Mouse (Mus musculus): ENCODE data around the gene Hist1h4h.

Gene Hist1h4h

DNA sequence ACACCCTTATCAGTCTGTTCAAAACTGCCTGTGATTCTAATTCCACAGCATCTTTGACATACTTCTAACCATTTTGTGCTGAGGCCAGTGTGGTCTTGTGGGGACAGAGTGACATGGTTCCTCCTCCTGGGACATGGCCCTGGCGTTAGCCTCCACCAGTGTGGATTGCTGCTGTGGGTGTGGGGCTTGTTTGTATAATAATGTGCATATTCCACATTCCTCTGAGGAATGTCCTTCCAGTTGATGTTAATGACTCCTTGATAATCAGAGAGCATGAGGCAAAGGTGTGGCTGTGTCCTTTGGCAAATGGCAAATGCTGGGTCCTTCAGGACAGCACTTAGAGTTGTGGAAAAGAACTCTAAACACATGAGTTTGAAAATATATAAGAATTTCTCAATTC is 17.3 kb upstream of the Hist1h4h start:
- DNase-seq, result no peak

DNA sequence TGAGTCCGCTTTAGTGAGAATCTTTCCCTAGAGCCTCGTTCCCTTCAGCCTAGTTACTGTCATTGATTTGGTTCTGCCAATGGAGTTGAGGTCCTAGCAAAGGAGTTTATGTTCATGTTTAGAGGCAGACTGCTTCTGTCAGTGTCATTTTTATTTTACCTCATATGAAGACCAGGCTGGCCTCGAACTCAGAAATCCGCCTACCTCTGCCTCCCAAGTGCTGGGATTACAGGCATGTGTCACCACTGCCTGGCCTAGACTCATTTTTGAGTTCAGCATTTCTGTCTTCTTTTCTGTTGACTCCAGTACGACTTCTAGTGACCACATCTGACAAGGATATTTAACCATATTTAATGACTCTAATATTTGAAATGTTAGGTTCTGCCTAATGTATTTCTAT is 15.6 kb upstream of the Hist1h4h start:
- no peak for DNase-seq

DNA sequence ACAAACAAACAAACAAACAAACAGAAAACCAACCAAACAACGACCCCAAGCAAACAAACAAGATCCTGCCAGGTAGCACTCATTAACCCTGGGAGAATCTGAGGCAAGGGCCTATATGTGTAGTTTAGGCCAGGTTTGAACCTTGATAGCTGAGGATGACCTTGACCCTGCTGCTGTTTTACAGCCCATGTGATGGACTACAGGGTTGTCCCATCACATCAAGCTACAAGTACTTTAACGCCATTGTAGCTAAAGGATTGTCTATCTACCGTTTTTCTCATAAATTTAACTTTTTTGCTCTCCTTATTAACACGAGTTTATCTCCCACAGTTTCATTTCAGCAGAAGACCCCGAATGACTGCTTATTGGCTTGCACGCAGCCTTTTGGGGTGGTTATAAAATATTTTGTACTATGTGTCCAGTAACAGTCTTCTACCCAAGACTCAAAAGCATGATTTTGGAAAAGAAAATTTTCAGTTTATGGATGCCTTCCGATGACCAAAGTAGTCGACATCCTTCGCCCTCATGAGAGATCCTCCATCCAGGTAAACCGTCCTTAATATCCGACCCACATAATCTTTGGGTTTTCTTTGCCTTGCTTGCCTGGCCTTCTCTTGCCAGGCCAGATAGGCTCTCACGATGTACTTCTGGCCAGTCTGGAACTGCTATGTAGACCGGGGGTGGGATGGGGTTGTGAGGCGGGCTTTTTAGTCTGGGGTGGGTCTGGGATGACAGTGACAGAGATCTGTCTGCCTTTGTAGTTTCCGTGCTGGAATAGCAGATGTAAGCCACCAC is 14.8 kb upstream of the Hist1h4h start:
- no peak for DNase-seq

DNA sequence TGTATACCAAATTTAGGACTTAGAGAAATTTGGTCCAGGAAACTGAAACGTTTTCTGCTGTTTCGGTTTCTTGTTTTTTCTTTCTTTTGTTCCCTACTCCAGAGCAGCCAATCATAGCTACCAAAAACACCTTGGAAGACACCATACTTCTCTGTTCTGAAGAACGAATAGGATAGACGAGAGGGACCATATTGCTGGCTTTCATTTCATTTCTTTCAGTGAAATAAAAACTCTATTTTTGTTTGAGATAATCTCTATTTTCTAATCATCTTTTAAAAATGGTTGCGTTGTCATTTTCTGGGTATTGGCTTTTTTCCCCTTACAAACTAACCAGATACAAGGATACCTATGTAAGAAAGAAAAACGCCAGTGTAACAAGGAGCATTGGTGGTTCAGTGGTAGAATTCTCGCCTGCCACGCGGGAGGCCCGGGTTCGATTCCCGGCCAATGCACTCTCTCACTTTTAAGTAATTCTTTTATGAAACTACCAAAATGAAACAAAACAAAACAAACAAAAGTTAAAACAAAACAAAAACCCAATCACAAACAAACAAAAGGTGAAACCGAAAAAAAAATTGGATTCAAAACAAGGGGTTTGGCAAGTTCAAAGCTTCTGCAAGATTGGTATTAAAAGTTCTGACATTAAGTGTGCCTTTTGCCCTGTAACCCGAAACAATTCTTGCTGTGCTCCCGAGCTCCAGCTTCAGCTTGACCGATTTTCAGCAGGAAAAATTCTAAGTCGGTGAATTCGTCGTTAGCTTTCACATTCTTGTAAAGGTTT is 13.8 kb upstream of the Hist1h4h start:
- peak; percentile 64 to 77 for DNase-seq

DNA sequence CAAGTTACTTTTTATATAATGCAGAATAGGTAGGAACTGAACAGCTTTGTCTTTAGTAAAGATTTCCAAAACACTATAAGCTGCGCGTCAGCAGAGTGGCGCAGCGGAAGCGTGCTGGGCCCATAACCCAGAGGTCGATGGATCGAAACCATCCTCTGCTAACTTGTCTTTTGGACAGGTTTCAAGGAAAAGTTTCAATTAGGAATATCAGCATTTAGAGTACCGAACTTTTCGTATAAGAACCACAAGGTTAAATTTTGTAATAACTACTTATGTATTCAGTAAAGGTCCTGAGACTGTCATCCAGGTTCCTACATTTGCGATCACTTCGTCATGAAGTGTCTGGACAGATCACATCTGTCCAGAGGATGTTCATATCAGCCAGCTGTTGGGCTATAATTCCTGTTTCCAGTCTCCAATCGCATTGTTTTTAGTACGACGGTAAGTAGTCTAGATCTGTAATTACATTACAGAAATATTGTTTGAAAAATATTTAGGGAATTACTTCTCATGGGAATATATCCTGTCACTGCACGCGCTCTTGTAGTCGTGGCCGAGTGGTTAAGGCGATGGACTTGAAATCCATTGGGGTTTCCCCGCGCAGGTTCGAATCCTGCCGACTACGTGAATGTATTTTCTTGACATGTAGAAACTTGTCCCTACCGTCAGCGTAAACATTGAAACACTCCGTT is 13.1 kb upstream of the Hist1h4h start:
- peak; percentile 89 to 91 for DNase-seq

DNA sequence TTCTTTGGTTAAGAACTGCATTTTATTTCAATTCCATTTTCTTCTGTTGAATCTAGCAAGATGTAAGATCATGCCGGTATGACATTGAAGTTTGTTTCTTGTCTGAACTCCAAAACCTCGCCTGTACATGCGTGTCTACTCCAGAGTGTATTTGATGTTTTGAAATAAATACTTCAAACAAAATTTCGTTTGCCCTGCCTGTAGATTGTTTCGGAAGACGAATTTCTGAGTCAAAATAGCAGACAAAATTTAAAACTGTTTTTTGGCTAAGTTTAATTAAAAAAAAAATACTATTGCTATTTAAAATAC is 12.6 kb upstream of the Hist1h4h start:
- DNase-seq, result no peak

- DNase-seq, result peak; percentile 62 to 87
Measured at GRCm38 (mm10) chr13:23518885-23519284, 12.0 kb upstream of the Hist1h4h start.

GRCm38 (mm10) chr13:23519416-23519815 is 11.4 kb upstream of the Hist1h4h start:
- peak; percentile 68 to 88 for DNase-seq

DNA sequence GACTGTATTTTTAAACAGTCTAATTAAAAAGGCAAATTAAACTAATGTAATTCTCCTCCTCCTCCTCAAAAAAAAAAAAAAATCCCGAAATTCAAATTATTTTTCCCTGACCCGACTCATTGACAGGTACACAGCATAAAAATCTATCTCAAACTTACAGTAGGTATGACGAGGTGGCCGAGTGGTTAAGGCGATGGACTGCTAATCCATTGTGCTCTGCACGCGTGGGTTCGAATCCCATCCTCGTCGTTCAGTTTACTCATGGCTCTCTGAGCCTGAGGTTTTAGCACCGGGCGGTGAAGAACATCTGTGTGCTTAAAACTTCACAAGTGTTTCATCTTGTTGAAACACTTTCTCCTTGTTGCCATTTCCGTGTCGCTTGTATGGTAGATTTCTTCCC is 9.1 kb upstream of the Hist1h4h start:
- DNase-seq, result peak; percentile 81 to 84

GRCm38 (mm10) chr13:23523976-23524375 is 6.9 kb upstream of the Hist1h4h start:
- no peak for DNase-seq

DNA sequence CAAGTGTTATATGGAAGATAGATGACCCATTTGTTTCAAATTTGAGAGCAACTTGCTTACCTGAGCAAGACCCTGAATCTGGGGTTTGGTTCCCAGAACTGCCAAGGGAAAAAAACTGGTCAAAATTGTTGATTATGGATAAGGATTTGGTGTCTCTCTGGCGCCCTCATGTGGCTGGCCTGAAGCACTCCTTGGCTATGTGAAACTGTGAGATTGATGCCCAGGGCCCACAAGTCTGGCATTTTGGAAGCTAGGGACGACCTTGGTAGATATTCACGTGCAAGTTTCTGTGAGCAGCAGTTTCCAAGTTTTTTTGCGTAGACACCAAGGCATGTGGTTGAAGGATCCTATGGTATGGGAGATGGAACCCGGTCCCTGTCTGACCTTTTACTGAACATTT is 6.2 kb upstream of the Hist1h4h start:
- DNase-seq, result peak; percentile 73 to 87

GRCm38 (mm10) chr13:23525901-23526300 is 4.9 kb upstream of the Hist1h4h start:
- no peak for DNase-seq

DNA sequence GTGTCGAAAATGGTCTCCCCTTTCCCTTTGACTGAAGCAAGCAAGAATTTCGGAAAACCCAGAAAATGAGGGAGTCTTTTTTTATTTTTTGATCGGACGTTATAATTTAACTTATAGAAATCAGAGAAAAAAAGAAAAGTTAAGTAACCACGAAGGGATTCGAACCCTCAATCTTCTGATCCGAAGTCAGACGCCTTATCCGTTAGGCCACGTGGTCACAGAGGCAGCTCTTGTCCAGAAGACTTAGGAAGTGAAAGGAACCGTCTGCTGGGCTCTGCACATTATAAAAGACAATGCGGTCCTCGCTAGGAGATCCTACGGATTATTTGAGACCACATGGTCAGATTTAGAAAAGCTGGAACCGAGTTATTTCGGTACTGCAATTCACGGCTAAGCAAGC is 4.5 kb upstream of the Hist1h4h start:
- peak; percentile 84 to 93 for DNase-seq

DNA sequence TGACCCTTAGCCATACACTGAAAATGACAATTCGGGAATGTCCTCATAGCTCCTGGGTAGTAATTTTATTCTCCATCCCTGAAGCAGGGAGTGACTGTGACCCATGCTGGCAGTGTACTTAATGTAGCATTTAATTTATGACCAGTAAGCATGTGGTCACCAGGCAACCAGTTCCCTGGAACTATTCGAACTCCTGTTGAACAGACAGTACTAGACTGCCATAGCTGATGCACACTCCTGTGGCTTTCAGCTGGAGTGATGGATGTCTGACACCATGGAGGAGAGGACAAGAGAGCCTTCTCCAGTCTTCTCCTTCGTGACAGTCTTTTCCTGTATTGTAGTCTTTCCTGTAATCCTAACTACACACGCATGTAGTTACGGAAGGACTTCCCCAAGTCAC is 1.8 kb upstream of the Hist1h4h start:
- DNase-seq, result no peak

DNA sequence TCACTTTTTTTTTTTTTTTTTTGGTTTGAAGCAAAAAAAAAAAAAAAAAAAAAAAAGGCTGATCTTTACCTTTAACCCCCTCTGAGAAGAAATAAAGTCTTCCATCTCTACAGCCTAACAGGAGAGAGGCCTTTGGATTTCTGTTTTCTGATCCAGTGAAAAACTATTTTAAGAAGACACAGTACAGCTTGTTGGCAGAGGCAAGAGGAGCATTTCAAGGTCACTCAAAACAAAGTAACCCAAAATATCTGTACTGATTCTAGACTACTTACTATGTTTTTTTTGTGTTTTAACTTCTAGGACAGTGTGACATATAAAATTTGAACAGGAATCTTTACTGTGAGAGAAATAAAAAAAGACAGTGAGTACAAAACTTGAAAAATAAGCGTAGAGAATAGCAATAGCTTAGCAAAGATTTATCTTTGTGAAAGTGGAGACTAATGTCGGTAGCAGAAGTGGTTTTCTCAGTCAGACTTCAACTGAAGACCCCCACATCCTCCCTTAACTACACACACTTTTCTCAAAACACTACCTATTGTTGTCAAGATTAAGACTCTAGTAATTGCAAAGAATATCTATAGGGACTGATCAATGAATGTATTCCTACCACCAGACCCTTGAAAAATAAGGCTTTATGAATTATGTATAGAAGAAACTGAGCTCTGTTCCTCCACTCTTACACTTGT is 1.2 kb upstream of the Hist1h4h start:
- no peak for DNase-seq

- peak; percentile 47 to 77 for DNase-seq
Measured at GRCm38 (mm10) chr13:23530181-23530900, 509 bp upstream of the Hist1h4h start.

DNA sequence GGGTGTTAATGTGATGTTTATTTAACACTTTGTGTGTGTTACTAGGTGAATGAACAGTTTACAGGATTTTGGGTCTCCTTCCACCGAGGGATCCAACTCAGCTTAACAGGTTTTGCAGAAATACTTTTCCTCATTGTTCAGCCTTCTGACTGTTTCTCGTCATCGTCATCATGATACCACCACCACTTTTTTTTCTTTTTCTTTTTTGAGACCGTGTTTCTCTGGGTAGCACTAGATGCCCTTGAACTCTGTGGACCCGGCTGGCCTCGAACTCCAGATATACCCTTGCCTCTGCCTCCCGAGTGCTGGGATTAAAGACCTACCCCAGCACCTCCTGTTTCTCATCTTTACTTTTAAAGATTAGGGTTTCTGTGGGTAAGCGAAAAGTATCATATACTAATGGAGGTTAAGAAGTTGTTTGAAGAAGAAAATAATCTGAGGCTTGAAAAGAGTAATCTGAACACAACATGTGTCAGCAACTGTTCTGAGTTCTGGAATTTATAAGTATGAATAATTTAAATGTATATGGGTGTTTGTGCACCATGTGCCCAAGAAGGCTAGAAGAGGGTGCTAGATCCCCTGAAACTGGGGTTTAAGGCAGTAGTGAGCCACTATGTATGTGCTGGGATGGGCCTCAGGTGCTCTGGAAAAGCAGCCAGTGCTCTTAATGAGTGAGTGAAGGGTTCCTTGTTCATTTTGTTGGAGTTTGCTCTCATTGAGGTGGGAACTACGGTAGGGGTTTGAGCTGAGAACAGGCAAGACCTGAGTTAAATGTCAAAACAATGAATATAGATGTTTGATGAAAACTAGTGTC is 1.6 kb downstream of the Hist1h4h start:
- DNase-seq, result no peak

DNA sequence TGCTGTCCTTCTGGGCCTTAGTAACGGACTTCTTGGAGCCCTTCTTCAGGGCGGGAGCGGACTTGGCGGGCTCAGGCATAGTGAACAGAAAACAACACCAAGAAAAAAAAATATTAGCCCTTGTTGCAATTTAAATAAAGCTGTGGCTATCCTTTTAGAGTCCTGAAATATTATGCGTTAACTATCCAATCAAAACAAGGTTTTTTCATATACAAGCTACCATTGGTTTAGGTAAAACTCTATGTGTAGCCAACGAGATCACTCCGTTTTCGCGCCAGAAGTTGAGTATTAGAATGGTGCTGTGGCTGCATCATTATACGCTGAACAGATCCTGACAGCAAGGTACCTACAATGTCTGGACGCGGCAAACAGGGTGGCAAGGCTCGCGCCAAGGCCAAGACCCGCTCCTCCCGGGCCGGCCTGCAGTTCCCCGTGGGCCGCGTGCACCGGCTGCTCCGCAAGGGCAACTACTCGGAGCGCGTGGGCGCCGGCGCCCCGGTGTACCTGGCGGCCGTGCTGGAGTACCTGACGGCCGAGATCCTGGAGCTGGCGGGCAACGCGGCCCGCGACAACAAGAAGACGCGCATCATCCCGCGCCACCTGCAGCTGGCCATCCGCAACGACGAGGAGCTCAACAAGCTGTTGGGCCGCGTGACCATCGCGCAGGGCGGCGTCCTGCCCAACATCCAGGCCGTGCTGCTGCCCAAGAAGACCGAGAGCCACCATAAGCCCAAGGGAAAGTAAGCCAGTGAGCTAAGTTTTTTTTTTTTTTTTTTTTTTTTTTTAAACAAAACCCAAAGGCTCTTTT is 2.9 kb downstream of the Hist1h4h start, which contains the start of gene Hist1h2af:
TSS of gene Hist1h2af (plus strand) at position 347 of the 808 bp plus-strand sequence.
- DNase-seq, result peak; percentile 69 to 79

DNA sequence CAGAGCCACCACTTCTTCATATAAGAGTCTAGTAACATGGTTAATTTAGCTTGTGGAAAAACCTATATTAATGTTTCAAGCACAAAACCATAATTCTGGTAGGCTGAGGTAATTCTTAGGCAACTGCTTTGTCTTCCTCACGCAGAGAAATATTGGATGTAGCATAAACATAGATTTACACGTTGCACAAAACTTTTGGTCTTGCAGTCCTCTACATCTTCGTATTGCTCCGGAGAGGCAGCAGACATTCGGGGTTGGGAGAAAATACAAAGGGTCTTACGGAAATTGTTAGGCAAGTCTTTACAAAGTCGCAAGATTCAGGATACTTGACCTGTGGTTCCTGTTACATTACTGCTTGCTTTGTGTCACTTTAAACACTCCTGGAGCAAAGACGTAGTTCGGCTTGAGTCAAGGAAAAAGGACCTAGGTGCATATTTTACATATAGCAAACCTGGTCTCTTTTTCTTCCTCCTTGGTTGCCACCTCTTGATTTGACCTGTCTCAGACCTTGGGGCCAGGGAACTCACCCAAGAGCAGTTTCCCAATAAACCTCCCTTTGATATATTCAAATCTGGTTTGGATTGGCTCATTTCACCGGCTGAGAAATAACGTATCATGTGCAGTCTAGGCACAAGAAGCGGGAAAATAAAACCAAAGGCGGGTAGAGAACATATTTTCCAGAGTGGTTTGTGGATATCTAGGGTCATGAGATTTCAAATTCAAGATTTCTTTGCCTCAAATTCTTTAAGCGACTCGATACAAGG is 3.7 kb downstream of the Hist1h4h start:
- DNase-seq, result peak in 1 of 2 experiments; percentile 19

Data from lung, postnatal 4 days (tissue).